Mouse (Mus musculus) embryonic facial prominence, embryonic 15.5 days (tissue): Measurements from ENCODE around the gene Agpat1. TPM values are rescaled to one million over a fixed set of nuclear protein-coding genes. Genes with fewer than 3 reads are reported as not detected.
A peak's percentile ranks its signal among the peaks of the same experiment; 100 is the strongest.

ENCODE experiments used
- ATAC-seq: fragments of 200-750 bp; cut with Nextera tagmentation; 2 replicates; pipeline ENCODE4 v1.8.0; 2017; ENCODE audit warnings: low read depth, moderate TSS enrichment; ENCODE audit not compliant: insufficient number of reproducible peaks, low FRiP score, low TSS enrichment
- H3K27ac ChIP-seq: fragments of 300-500 bp; sonication (generic); replicated peaks from 2 replicates; pipeline ENCODE4 v1.5.1; 2015; ENCODE audit warnings: mild to moderate bottlenecking, inconsistent platforms
- H3K27me3 ChIP-seq: fragments of 300-500 bp; sonication (generic); 2 replicates; pipeline ENCODE4 v1.6.1; 2015; ENCODE audit warnings: inconsistent platforms
- H3K36me3 ChIP-seq: fragments of 300-500 bp; sonication (generic); 2 replicates; pipeline ENCODE4 v1.6.1; 2015; ENCODE audit warnings: mild to moderate bottlenecking, inconsistent platforms
- H3K4me1 ChIP-seq: fragments of 300-500 bp; sonication (generic); 2 replicates; pipeline ENCODE4 v1.6.1; 2015; ENCODE audit warnings: inconsistent platforms
- H3K4me2 ChIP-seq: fragments of 300-500 bp; sonication (generic); replicated peaks from 2 replicates; pipeline ENCODE4 v1.6.1; 2015; ENCODE audit warnings: mild to moderate bottlenecking, inconsistent platforms
- H3K4me3 ChIP-seq: fragments of 300-500 bp; sonication (generic); replicated peaks from 2 replicates; pipeline ENCODE4 v1.5.1; 2015; ENCODE audit warnings: mild to moderate bottlenecking, inconsistent platforms
- H3K9ac ChIP-seq: fragments of 300-500 bp; sonication (generic); 2 replicates; pipeline ENCODE4 v1.6.1; 2015; ENCODE audit warnings: inconsistent platforms
- H3K9me3 ChIP-seq: fragments of 300-500 bp; sonication (generic); replicated peaks from 2 replicates; pipeline ENCODE4 v1.6.1; 2016; ENCODE audit warnings: inconsistent platforms
- WGBS: fragments of 180-500 bp; shearing (Covaris S2); methylation state at CpG from one replicate; pipeline ENCODE4 v1.1.7; 2015; 5-methylcytosine and 5-hydroxymethylcytosine counted together
- polyA plus RNA-seq: library from polyadenylated mRNA; unstranded; fragments of >200 nt; fragmentation: Nextera tagmentation; extraction: Ambion mirVana; gene quantifications from 2 replicates; pipeline ENCODE4 v1.2.1, GENCODE M21; 2015

Gene Agpat1
- polyA plus RNA-seq, 1 experiment from 2014 or later, result 61.2 TPM

GRCm38 (mm10) chr17:34637459-34637858 is 33.4 kb downstream of the Agpat1 start:
- no peaks in the 10 kb centered on the region for H3K27me3 ChIP-seq
- H3K27ac ChIP-seq, result no peak overlapping the region
- no peaks in the 10 kb centered on the region for H3K36me3 ChIP-seq
- no peak overlapping the region for H3K9ac ChIP-seq
- no peak overlapping the region for H3K4me3 ChIP-seq
- 55% methylated on average over 3 of the region's 3 CpGs for WGBS
- no peaks in the 10 kb centered on the region for H3K9me3 ChIP-seq
- H3K4me1 ChIP-seq, result peaks cover 21% of the 10 kb centered on the region
- H3K4me2 ChIP-seq, result no peak overlapping the region
- ATAC-seq, result no peak

- Histone ChIP-seq H3K4me1 (peaks cover 20% of the 10 kb centered on the region), H3K27me3 (no peaks in the 10 kb centered on the region), H3K4me2 (no peak overlapping the region), H3K36me3 (no peaks in the 10 kb centered on the region), H3K9me3 (no peaks in the 10 kb centered on the region), H3K4me3 (no peak overlapping the region), H3K9ac (no peak overlapping the region), H3K27ac (no peak overlapping the region)
- WGBS, result 83% methylated on average over 7 of the region's 7 CpGs
- no peak for ATAC-seq
These were observed 35.6 kb downstream of the Agpat1 start for GRCm38 (mm10) chr17:34639461-34640255.

- no peak overlapping the region for H3K9ac ChIP-seq
- H3K36me3 ChIP-seq, result 0 out of 2 replicates have a peak, but pooled peaks cover 1% of the 10 kb centered on the region
- no peak overlapping the region; the same call in 1 of the 2 replicates for H3K4me3 ChIP-seq
- peaks cover 30% of the 10 kb centered on the region for H3K4me1 ChIP-seq
- H3K27me3 ChIP-seq, result no peaks in the 10 kb centered on the region
- H3K4me2 ChIP-seq, result peak overlapping the region; percentile 9; the same call in 1 of the 2 replicates
- peak overlapping the region; percentile 83 for H3K27ac ChIP-seq
- peak; percentile 57 for ATAC-seq
- no peaks in the 10 kb centered on the region for H3K9me3 ChIP-seq
- 16% methylated on average over 11 of the region's 11 CpGs for WGBS
These were observed 36.9 kb downstream of the Agpat1 start for GRCm38 (mm10) chr17:34640778-34641601.

GRCm38 (mm10) chr17:34641945-34642344 is 37.9 kb downstream of the Agpat1 start:
- H3K4me1 ChIP-seq, result peaks cover 38% of the 10 kb centered on the region
- H3K9me3 ChIP-seq, result no peaks in the 10 kb centered on the region
- no peak for ATAC-seq
- H3K9ac ChIP-seq, result no peak overlapping the region
- H3K4me3 ChIP-seq, result no peak overlapping the region
- WGBS, result 38% methylated on average over 3 of the region's 3 CpGs
- H3K27ac ChIP-seq, result 0 out of 2 replicates have a peak overlapping the region, but pooled peaks have one; percentile 1
- H3K36me3 ChIP-seq, result 0 out of 2 replicates have a peak, but pooled peaks cover 3% of the 10 kb centered on the region
- no peaks in the 10 kb centered on the region for H3K27me3 ChIP-seq
- no peak overlapping the region for H3K4me2 ChIP-seq

GRCm38 (mm10) chr17:34643379-34643778 is 39.3 kb downstream of the Agpat1 start:
- Histone ChIP-seq H3K4me1 (peaks cover 48% of the 10 kb centered on the region), H3K9me3 (no peaks in the 10 kb centered on the region), H3K9ac (no peak overlapping the region), H3K4me2 (no peak overlapping the region), H3K27me3 (no peaks in the 10 kb centered on the region), H3K4me3 (no peak overlapping the region), H3K36me3 (0 out of 2 replicates have a peak, but pooled peaks cover 3% of the 10 kb centered on the region), H3K27ac (no peak overlapping the region)
- WGBS, result 89% methylated on average over 4 of the region's 4 CpGs
- no peak for ATAC-seq

GRCm38 (mm10) chr17:34643944-34644343 is 39.9 kb downstream of the Agpat1 start:
- H3K9ac ChIP-seq, result no peak overlapping the region
- peaks cover 49% of the 10 kb centered on the region for H3K4me1 ChIP-seq
- ATAC-seq, result no peak
- H3K4me2 ChIP-seq, result no peak overlapping the region
- H3K9me3 ChIP-seq, result no peaks in the 10 kb centered on the region
- H3K27ac ChIP-seq, result peak overlapping the region; percentile 39
- WGBS, result 79% methylated on average over 10 of the region's 10 CpGs
- H3K36me3 ChIP-seq, result peaks cover 5% of the 10 kb centered on the region
- no peaks in the 10 kb centered on the region for H3K27me3 ChIP-seq
- no peak overlapping the region for H3K4me3 ChIP-seq

- peak within 1 kb of the TSS; percentile 67 for H3K4me2 ChIP-seq
- peak; percentile 83 for ATAC-seq
- peak within 1 kb of the TSS; percentile 69 for H3K4me3 ChIP-seq
- peak within 1 kb of the TSS; percentile 70 for H3K9ac ChIP-seq
- H3K27ac ChIP-seq, result peak within 1 kb of the TSS; percentile 82
- no peaks in the 10 kb centered on the region for H3K9me3 ChIP-seq
- peaks cover 11% of the 10 kb centered on the region for H3K36me3 ChIP-seq
- no peaks in the 10 kb centered on the region for H3K27me3 ChIP-seq
- WGBS, result 1% methylated on average over 16 of the region's 16 CpGs
- H3K4me1 ChIP-seq, result peaks cover 49% of the 10 kb centered on the region
These were observed 40.5 kb downstream of the Agpat1 start, which contains the start of gene Fkbpl for GRCm38 (mm10) chr17:34644608-34645007. TSS of gene Fkbpl (plus strand) at chr17:34644764.

GRCm38 (mm10) chr17:34645256-34645829 is 41.3 kb downstream of the Agpat1 start:
- Histone ChIP-seq H3K9me3 (no peaks in the 10 kb centered on the region), H3K27me3 (no peaks in the 10 kb centered on the region), H3K4me1 (peaks cover 49% of the 10 kb centered on the region), H3K27ac (peak overlapping the region; percentile 82; the same call in 1 of the 2 replicates), H3K4me2 (peak overlapping the region; percentile 67), H3K36me3 (peaks cover 19% of the 10 kb centered on the region), H3K4me3 (peak overlapping the region; percentile 69), H3K9ac (peak overlapping the region; percentile 70)
- ATAC-seq, result no peak
- WGBS, result 31% methylated on average over 10 of the region's 10 CpGs

- Histone ChIP-seq H3K4me2 (peak overlapping the region; percentile 84), H3K4me1 (peaks cover 42% of the 10 kb centered on the region), H3K27me3 (no peaks in the 10 kb centered on the region), H3K4me3 (peak overlapping the region; percentile 99), H3K27ac (0 out of 2 replicates have a peak overlapping the region, but pooled peaks have one; percentile 44), H3K36me3 (peaks cover 25% of the 10 kb centered on the region), H3K9ac (no peak overlapping the region), H3K9me3 (no peaks in the 10 kb centered on the region)
- 89% methylated on average over 30 of the region's 30 CpGs for WGBS
- no peak for ATAC-seq
These were observed 41.9 kb downstream of the Agpat1 start for GRCm38 (mm10) chr17:34645831-34646511.

- H3K36me3 ChIP-seq, result peaks cover 37% of the 10 kb centered on the region
- WGBS, result under 1% methylated on average over 66 of the region's 66 CpGs
- H3K4me3 ChIP-seq, result peak within 1 kb of the TSS; percentile 99
- no peaks in the 10 kb centered on the region for H3K27me3 ChIP-seq
- H3K9me3 ChIP-seq, result no peaks in the 10 kb centered on the region
- peaks cover 33% of the 10 kb centered on the region for H3K4me1 ChIP-seq
- H3K27ac ChIP-seq, result peak within 1 kb of the TSS; percentile 60
- ATAC-seq, result peak; percentile 96
- H3K9ac ChIP-seq, result peak within 1 kb of the TSS; percentile 95
- peak within 1 kb of the TSS; percentile 84 for H3K4me2 ChIP-seq
These were observed 43.1 kb downstream of the Agpat1 start, which contains the start of gene Atf6b for GRCm38 (mm10) chr17:34646906-34647787. TSS of gene Atf6b (plus strand) at chr17:34647146.
